Mouse (Mus musculus): ENCODE results near the gene Serp2. TPM values are rescaled to one million over a fixed set of nuclear protein-coding genes. Genes with fewer than 3 reads are reported as not detected.

The Serp2 gene
- total RNA-seq, 2 experiments from 2014 or later = 3.2 to 3.8 TPM

DNA sequence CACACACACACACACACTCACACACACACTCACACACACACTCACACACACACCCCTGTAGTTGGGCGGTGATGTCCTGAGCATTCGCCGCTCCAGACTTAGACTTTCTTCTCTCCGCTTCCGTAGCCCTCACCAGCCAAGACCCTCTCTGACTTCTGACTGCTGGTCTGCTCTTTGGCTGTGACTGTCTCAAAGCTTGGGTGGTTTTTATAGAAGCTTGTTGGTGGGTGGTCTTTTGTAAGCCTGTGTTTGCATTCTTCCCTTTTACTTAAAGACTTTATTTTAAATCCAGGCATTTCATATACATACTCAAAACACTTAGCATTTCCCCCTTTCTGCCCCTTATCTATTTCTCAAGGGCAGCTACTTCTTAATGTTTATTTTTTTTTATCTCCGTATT is 57.2 kb downstream of the Serp2 start:
- DNase-seq (ENCODE audit: low spot score in 2 of 2) = no peak

DNA sequence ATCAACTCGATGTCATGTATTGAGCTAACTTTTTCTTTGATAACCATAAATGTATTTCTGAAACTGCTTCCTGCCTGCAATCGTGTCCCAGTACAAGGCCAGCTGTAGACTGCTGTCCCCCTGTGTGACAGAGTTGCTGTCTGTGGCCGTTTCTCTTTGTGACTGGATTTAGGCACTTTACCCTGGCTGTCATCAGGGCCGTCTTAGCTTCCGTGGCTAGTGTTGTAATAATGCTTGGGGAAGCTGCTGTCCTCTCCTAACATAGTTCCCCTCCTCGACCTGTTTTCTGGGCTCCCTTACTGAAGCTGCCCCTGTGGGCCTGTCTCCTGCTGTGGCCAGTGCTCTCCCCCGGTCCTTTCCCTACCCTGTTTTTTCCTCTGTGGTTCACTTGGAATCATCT is 58.5 kb downstream of the Serp2 start:
- DNase-seq (ENCODE audit: low spot score in 2 of 2) = no peak

DNA sequence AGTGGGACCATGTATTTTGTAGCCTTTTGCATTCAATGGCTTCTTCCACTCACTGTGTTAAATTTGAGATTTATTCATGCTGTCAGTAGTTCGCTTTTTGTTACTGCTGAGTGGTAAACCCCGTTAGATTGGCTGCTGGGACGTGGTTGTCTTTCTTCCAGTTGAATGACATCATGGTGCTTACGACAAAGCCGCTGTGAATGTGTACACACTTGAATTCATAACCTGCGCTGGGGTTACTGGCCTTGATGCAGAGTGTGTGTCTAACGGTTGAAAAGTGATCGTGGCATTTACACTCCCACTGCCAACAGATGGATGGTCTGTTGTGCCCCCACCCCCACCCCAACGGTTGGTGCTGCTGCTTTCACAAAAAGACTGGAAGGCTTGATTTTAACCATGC is 59.5 kb downstream of the Serp2 start:
- no peak for DNase-seq (ENCODE audit: low spot score in 2 of 2)

DNA sequence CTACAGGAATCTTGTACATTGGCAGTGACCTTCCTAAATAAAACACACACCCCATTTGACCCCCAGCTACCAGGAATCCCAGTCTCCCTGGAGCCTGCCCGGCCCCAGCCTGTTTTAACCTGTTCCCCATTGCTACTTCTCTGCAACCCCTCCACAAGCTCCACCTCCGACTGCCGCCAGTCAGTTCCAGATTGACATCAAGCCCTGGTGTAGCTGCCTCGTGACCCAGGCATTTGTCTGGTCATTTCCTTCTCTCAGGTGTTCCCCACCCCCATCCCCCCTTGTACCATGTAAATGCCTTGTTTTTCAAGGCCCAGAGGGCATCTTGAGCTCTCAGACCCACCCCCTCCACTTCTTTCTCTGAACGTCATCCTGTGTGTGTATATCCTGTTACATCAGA is 61.7 kb downstream of the Serp2 start:
- DNase-seq (ENCODE audit: low spot score in 2 of 2) = no peak

DNA sequence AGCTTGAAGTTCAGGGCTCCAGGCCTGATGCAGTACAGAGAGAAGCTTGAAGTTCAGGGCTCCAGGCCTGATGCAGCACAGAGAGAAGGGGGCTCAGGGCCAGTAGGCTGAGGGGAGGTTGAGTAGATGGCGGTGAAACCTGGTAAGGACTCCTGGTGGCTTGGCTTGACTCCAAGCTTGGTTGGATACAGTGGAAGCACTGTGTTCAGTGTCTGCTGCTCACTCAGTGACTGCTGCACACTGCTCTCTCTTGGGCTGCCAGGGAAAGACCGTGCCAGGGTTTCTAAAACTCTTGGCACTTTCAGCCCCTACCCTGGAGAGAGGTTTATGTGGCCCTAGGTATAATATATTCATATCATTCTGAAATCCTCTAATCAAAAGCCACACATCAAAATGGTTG is 67.6 kb downstream of the Serp2 start:
- no peak for DNase-seq (ENCODE audit: low spot score in 2 of 2)

DNA sequence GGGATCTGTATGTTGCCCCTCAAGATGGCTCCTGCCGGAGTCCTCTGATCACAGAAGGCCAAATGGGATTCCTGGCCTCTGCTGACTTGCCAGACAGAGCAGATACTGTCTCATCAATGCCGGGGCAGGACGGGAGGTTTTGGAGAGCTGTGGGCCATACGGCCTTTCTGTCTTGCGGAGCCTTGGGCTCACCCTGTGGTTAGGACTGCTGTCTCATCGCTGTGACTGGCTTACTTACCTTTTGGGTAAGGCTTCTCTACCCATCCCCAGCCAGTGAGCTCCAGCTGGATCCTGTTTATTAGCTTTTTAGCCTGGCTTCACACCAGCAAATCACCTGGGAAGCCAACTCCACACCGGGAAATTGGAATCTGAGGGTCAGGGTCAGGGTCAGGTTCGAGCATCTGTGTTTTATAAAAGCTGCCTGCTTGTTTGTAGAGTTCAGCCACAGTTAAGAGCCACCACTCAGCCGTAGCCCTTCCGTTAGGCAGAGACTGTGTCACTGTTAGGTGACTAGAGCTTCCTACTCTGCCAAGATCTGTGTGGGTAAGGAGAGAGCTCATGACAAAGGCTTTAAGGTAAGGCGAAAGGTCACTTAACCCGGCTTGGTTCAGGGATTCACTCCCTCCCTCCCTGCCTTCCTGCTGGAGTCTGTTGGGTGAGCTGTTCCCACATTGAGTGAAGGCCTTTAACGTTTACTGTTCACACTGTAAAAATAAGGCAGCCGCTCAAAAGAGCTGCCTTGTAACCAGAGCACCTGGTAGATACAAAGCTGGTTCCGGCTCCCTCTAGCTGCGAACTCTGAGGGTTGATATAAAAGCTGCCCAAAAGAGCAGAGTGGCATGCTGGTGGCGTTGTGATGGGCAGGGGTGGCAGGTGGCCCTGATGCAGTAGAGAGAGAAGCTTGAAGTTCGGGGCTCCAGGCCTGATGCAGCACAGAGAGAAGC is 68.3 kb downstream of the Serp2 start:
- DNase-seq (ENCODE audit: low spot score in 2 of 2) = no peak

DNA sequence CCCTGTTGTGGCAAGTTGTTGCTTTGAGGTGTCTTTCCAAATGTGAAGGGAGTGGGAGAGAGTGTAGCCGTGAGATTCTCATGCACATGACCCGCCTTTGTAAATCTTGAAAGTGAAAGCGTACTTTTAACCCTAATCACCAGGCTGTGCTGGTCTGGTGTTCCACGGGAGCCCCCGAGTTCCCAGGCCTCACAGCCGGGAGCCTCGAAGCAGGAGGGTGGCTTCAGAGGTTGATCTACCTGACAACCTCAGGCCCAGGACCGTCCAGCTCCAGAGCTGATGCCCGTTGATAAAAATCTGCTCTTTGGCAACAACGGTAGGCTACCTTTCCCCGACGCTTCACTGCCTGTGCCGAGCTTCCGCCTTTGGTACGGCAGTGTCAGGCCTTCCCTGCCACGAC is 69.1 kb downstream of the Serp2 start:
- DNase-seq (ENCODE audit: low spot score in 2 of 2) = no peak

DNA sequence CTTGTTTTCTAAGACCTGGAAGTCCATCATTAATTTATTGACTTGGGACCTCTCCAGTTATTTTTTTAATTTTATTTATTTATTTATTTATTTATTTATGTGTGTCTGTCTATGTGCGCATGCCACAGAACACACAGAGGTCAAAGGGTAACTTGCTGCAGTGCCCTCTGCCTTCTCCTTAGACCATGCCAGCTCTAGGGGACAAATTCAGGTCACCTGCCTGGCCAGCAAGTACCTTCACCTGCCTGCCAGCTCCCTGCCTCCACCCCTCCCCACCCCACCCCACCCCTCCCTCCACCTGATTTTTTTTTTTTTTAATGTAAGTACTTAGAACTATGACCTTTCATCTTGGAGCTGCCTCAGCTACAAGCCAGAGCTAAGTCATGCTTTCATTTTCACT is 73.0 kb downstream of the Serp2 start:
- no peak for DNase-seq (ENCODE audit: low spot score in 2 of 2)

Other genes with a start within 250 kb of the Serp2 start
- gene Tsc22d1, start 141.9 kb downstream of the Serp2 start, total RNA-seq (2021) = 100 to 1,000 TPM; 244 to 259 TPM

Data from gastrocnemius, postnatal 4 days (tissue).